Mouse (Mus musculus) gastrocnemius, postnatal 10 days (tissue): ENCODE measurements around the gene Men1. TPM values are rescaled to one million over a fixed set of nuclear protein-coding genes. Genes with fewer than 3 reads are reported as not detected.
"Not testable (repeated sequence)": the region's sequence is repeated elsewhere in the genome, so short reads cannot be mapped to it uniquely, and the experiment has no call there.

Experiments
- DNase-seq: peaks from one replicate; pipeline ENCODE4 v3.0.0; 2021; ENCODE audit warnings: mixed read lengths
- long read RNA-seq, 2 experiments: library from polyadenylated mRNA; stranded (forward); transcript quantifications; one replicate each; pipeline ENCODE4 v2.0.0; 2021
- total RNA-seq, 2 experiments: library from RNA; stranded (reverse); gene quantifications; 2 replicates each; pipeline ENCODE4 v1.2.3; 2021

Gene Men1
- 10 to 100 TPM; 11.3 to 12.9 TPM for total RNA-seq
- long read RNA-seq, experiment 1, transcript Men1-201 (9 exons, 2,975 nt), result major isoform, 17 of 31 reads
- long read RNA-seq, experiment 1, transcript Men1-203 (10 exons, 2,639 nt), result minor isoform, 7 of 31 reads
- long read RNA-seq, experiment 1, partial matches to known transcripts, result 2 of 31 reads
- long read RNA-seq, experiment 1, other reads (novel, unspliced or antisense), result 2 of 31 reads
- long read RNA-seq, experiment 2, transcript Men1-201 (9 exons, 2,975 nt), result major isoform, 11 of 28 reads
- long read RNA-seq, experiment 2, transcript Men1-203 (10 exons, 2,639 nt), result minor isoform, 5 of 28 reads
- long read RNA-seq, experiment 2, transcript Men1-206 (10 exons, 2,652 nt), result minor isoform, 5 of 28 reads
- long read RNA-seq, experiment 2, partial matches to known transcripts, result 0 of 28 reads
- long read RNA-seq, experiment 2, other reads (novel, unspliced or antisense), result 7 of 28 reads

GRCm38 (mm10) chr19:6334673-6335457 lies at the start of gene Men1:
Men1 (plus strand) TSS chr19:6334979.
- DNase-seq, result peak; percentile 83

DNA sequence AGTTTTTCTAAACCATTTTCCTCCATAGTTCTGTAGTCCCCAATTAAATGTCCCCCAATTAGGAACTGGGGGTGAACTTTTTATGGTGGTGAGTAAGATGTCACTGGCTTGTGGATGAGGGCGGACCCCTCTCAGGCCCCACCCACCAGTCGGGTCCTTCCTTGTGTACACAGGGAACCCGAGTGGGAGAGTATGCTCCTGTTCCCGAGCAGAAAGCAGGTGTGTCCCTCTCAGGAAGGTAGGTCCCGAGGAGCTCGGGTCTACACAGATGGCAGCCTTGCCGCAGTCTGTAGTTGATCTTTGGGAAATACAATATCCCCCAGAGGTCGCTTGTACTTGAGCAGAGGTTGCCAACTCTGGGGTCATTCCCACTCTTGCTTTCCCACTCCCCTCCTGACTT lies 49.6 kb upstream of the Men1 start:
- no peak for DNase-seq

DNA sequence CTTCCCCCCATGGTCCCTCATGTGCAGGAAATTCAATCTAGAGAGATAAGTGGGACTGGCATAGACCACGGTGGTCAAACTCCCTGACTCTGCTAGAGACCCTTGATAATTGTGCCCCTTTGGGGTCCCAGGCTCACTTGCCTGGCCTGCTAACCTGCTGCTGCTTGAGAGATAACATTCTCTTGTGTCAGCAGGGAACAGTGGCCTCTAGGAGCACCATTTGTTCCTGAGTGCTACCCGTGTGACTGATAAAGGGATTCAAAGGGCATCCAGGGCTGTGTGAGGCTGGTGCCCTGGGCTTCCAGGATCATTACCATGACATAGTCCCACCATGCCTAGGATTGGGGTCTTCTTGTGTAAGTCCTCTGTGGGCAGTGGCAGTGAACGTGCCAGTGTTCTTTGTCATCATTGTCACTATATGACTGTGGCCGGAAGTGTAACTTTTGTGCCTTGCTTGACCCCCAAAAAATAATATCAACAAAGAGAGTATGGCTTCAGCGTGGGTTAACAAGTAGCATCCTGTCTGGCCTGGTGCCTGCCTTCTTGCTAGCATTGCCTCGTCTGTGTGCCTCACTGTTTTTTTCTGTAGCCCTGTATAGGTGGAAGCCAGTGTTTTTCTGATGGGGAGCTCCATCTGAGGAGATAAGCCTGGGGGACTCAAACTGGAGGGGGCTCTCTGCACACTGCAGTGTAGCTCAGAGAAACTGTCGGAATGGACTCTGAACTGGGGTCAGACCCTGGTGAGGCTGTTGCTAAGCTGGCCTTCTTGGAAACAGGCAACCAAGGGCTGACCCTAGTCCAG lies 48.9 kb upstream of the Men1 start:
- DNase-seq, result no peak

DNA sequence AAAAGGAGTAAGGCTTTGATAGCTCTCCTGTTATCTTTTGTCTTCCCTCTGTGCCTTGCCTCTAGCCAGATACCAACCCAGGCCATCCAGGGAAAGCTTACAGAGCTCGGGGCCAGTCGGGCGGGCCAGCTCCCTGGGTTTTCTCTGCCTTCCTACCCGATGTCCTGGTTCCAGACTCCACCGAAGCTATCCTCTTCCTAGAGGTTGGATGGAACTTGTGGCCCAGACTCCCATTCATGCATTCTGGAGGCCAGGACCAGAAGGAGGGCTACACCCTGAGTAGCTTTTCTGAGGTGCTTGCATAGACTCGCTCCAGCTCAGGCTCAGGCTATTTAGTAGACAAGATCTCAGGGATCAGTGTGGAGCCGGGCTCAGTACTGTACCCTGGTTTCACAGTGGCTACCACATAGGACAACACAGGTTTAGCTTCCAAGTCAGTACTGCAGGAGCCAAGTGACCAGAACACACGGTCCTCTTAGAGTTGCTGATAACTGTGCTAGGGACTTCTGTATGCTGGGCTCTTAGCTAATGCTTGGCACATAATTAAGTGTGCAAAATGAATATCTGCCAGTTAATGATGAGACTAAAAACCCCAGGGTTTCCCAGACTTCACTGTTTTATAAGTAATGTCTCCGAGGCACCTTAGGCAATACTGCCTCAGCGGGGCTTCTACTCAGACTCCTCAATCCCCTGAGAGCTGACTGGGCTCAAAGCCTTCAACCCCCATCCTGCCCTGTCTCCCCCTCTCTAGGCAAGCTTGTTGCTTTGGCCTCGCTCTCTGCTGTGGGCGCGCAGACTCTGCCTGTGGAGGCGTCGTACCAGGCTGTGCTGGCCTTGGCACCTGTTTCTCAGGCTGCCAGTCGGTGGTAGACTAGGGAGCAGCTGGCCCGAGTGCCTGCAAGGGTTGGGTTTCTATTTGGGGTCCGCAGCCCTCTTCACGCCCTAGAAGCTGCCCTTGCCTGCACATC lies 48.1 kb upstream of the Men1 start:
- DNase-seq, result peak; percentile 52

DNA sequence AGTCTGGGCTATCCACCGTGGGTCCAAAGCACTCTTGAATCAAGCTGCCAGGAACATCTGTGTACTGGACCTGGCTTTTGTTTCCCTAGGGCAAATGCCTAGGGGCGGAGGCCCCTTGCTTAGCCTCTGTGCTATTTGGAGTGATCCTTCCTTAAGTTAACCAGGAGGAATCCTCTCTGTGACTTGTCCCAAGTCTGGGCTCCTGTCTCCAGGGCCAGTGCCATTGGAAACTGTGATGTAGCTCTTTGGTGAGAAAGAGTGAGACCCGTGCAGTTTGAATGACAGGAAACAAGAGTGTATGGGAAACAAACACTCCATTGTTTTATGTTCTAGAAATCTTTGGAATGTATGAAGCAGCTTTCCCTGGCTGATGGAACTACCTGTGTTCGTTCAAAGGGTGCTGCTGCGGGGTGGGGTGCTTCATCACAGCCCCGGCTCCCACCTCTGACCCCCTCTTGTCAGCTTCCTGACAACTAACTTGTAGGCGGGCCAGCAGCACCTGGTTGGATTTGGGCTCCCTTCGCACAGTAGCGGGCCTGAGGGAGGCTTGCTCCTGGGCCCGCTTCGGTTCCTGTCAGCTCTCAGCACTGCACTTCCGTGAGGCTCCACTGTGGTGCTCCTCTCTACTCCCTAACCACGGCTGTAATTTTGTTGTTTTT lies 46.4 kb upstream of the Men1 start:
- DNase-seq, result no peak

DNA sequence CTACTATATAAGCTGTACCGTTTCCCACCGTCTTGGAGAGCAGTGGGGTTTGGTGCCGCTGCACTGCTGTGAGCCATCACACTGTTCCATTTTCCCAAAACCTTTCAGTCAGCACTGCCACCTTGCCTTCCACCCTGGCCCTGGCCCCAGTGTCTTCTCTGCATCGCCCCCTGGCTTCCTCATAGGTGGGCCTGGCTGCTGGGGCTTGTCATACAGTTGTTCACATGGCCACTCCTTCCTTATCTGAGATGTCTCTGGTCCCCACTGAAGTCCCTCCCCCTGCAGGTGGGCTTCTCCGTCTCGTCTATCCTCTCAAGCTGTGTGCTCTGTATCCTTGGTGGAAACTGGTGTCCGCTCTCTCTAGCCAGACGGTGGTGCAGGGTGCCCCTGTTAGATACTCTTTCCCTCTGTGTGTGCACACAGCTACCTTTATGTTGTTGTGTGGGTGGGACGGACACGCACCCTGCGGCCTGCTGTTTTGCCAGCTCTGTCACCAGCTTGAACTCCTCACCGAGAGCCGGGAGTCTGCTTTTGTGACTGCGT lies 45.0 kb upstream of the Men1 start:
- no peak for DNase-seq

DNA sequence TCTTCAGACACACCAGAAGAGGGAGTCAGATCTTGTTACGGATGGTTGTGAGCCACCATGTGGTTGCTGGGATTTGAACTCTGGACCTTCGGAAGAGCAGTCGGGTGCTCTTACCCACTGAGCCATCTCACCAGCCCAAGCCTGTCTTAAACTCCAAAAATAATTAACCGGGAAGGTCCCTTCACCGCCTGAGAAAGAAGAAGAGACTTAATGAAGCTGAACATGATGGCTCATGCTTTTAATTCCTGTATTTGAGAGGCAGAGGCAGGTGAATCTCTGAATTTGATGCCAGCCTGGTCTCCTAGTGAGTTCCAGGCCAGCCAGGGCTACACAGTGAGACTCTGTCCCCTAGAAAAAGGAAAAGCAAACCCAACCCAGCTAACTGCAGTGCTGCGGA lies 44.1 kb upstream of the Men1 start:
- not testable (repeated sequence) for DNase-seq

DNA sequence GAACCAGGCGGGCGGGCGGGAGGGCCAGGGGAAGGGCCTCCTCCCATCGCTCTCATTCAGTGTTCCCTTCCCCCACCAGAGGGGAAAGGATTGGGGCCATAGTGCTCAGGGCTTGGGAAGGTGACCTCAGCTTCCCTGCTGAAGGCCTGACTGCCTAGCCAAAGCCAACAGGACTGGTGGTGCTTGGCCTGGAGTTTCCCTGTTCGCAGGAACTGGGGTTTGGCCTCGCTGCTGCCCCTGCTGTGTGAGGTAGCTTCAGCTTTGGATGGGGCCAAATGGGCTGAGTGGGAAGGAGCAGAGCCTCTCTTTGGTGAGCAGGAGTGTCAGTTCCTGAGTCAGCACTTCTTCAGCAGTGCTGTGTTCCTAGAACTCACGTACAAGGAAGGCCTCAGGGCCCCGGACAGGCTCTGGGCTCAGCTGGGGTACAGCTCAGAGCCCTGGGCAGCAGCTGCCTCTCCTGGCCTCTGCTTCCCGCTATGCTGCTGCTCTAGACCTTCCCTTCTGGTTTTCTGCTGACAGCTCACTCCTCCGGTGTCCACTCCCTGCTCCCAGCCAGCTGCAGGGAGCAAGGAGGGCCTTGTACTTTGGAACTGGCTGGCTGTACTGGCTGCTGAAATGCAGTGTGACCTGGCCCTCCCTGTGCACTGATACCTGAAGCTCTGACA lies 43.5 kb upstream of the Men1 start:
- DNase-seq, result no peak

GRCm38 (mm10) chr19:6292262-6292661 lies 42.5 kb upstream of the Men1 start:
- no peak for DNase-seq

DNA sequence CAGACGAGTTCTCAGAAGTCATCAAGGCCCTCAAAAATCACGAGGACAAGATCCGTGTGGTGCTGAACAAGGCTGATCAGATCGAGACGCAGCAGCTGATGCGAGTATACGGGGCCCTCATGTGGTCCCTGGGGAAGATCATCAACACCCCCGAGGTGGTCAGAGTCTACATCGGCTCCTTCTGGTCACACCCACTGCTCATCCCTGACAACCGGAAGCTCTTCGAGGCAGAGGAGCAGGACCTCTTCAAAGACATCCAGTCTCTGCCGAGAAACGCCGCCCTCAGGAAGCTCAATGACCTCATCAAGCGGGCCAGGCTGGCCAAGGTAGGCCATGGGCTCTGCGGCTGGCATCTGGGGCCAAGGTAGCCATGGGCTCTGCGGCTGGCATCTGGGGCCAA lies 40.5 kb upstream of the Men1 start:
- DNase-seq, result no peak

- no peak for DNase-seq
These were observed 38.1 kb upstream of the Men1 start for GRCm38 (mm10) chr19:6296551-6297210.

- DNase-seq, result no peak
These were observed 37.1 kb upstream of the Men1 start for GRCm38 (mm10) chr19:6297641-6298040.

DNA sequence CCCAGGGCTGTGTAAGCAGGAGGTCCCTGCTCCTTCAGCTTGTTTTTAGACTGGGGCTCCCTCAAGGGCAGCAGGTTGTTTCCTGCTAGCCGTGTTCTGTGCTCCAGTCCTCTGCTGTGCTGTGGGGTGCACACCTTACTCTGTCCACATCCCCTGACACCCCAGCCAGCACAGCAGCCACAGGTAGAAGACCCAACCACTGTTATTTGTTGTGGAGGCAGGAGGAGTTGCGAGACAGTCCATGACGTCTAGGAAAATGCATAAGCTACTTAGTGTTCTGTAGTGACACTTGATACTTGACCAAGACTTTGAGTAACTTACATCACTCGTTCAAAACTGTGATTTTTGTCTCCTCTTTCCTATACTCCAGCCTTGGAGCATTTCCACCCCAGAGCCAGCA lies 35.8 kb upstream of the Men1 start:
- DNase-seq, result no peak

DNA sequence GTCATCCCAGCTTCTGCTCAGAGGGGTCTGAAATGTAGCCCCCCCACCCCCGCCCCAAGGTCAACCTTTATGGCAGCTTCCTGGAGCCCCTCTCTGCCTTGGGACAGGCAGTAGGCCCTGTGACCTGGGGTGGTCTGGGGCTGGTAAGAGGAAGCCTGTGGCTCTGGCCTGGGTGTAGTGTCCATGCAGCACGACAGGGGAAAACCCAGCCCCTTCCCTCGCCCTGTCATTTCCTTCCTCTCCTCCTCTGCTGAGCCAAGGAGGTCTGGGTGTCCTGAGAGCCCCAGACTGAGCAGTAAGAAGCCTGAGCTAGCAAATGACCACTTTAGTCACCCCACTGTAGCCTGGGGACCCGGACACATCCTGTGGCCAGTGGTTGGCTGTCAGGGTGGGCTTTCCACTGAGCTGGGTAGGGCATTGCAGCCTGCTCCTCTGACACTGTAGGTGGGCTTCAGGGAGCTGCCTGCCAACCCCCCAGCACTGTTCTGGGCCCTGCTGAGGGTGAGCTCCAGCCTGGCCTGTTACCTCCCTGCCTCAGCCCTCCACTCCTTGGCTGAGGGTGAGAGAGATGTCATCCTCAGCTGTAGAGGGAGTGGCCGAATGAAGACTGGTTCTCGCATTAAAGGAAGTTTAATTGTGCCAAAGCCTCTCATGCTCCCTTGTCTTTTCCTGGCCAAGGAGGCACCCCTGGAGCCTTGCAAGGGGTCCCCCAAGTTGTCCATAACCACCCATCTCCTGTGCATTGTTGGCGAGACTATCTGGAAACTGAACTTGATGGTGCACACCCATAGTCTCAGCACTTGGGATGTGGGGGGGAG lies 35.1 kb upstream of the Men1 start:
- DNase-seq, result no peak

GRCm38 (mm10) chr19:6300402-6300841 lies 34.4 kb upstream of the Men1 start:
- no peak for DNase-seq

GRCm38 (mm10) chr19:6302114-6302513 lies 32.7 kb upstream of the Men1 start:
- DNase-seq, result no peak

DNA sequence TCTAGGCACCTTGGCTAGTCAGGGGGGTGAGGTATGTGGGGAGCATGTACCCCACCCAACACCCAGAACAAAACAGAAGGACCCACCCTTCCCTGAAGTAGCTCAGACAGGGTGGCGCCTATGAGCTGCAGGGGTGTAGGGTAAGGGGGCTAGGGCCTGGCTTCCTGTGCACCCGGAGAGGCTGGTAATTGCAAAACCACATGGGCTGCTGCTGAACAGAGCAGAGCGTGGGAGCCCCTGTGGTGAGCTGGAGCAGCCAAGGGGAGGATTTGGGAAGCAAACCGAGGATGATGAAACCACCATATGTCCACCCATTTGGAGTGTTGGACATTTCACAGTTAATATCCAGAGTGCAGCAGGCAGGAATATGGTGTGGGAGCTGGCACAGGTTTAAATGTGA lies 32.3 kb upstream of the Men1 start:
- DNase-seq, result no peak

- no peak for DNase-seq
These were observed 30.9 kb upstream of the Men1 start for GRCm38 (mm10) chr19:6303831-6304230.
